Mouse (Mus musculus) thymus, postnatal 25 days (tissue): ENCODE results near the gene Zmym4.

Experiments
- DNase-seq: peaks from one replicate; pipeline ENCODE4 v3.0.0; 2022

Zmym4 gene

GRCm38 (mm10) chr4:126822891-126823882, 144.7 kb downstream of the Zmym4 start:
- DNase-seq = no peak

GRCm38 (mm10) chr4:126814854-126815253, 153.1 kb downstream of the Zmym4 start:
- no peak for DNase-seq

- DNase-seq = peak; percentile 10
These were observed 154.7 kb downstream of the Zmym4 start for GRCm38 (mm10) chr4:126813212-126813611.
